Mouse (Mus musculus): ENCODE results near the gene Fntb. TPM values are rescaled to one million over a fixed set of nuclear protein-coding genes. Genes with fewer than 3 reads are reported as not detected.
A peak's percentile ranks its signal among the peaks of the same experiment; 100 is the strongest.

Gene Fntb
- polyA plus RNA-seq, 1 experiment from 2014 or later: 42.9 TPM

GRCm38 (mm10) chr12:76872767-76873316, 107.5 kb downstream of the Fntb start:
- H3K27me3 ChIP-seq (ENCODE audit: insufficient read depth, low read length): no peaks in the 10 kb centered on the region
- 82% methylated on average over 7 of the region's 7 CpGs for WGBS
- H3K4me1 ChIP-seq (ENCODE audit: insufficient read depth, low read length): peaks cover 7% of the 10 kb centered on the region; the same call in 1 of the 2 replicates
- H3K4me2 ChIP-seq (replicated peaks; ENCODE audit: low read depth, low read length): no peak overlapping the region
- no peak overlapping the region for H3K4me3 ChIP-seq (ENCODE audit: low read length)
- no peaks in the 10 kb centered on the region for H3K9me3 ChIP-seq (ENCODE audit: low read length)
- no peak for ATAC-seq (ENCODE audit: low FRiP score, low TSS enrichment)
- peaks cover 4% of the 10 kb centered on the region; the same call in 1 of the 2 replicates for H3K36me3 ChIP-seq (ENCODE audit: insufficient read depth, low read length)
- H3K9ac ChIP-seq (replicated peaks; ENCODE audit: low read length): no peak overlapping the region
- H3K27ac ChIP-seq (ENCODE audit: low read length): no peak overlapping the region

- 43% methylated on average over 9 of the region's 9 CpGs for WGBS
- peaks cover 7% of the 10 kb centered on the region; the same call in 1 of the 2 replicates for H3K4me1 ChIP-seq (ENCODE audit: insufficient read depth, low read length)
- peaks cover 4% of the 10 kb centered on the region; the same call in 1 of the 2 replicates for H3K36me3 ChIP-seq (ENCODE audit: insufficient read depth, low read length)
- peak overlapping the region; percentile 43; the same call in 1 of the 2 replicates for H3K27ac ChIP-seq (ENCODE audit: low read length)
- no peaks in the 10 kb centered on the region for H3K27me3 ChIP-seq (ENCODE audit: insufficient read depth, low read length)
- no peak overlapping the region for H3K4me2 ChIP-seq (replicated peaks; ENCODE audit: low read depth, low read length)
- H3K9ac ChIP-seq (replicated peaks; ENCODE audit: low read length): no peak overlapping the region
- no peak overlapping the region for H3K4me3 ChIP-seq (ENCODE audit: low read length)
- ATAC-seq (ENCODE audit: low FRiP score, low TSS enrichment): 0 out of 2 replicates have a peak, but pooled peaks have one; percentile 47
- H3K9me3 ChIP-seq (ENCODE audit: low read length): no peaks in the 10 kb centered on the region
These were observed 109.4 kb downstream of the Fntb start for GRCm38 (mm10) chr12:76874826-76875225.

GRCm38 (mm10) chr12:76879242-76879641, 113.9 kb downstream of the Fntb start:
- no peaks in the 10 kb centered on the region for H3K9me3 ChIP-seq (ENCODE audit: low read length)
- H3K27me3 ChIP-seq (ENCODE audit: insufficient read depth, low read length): no peaks in the 10 kb centered on the region
- peaks cover 4% of the 10 kb centered on the region; the same call in 1 of the 2 replicates for H3K36me3 ChIP-seq (ENCODE audit: insufficient read depth, low read length)
- H3K4me2 ChIP-seq (replicated peaks; ENCODE audit: low read depth, low read length): no peak overlapping the region
- no peak overlapping the region for H3K27ac ChIP-seq (ENCODE audit: low read length)
- peak; percentile 17; the same call in 1 of the 2 replicates for ATAC-seq (ENCODE audit: low FRiP score, low TSS enrichment)
- peaks cover 16% of the 10 kb centered on the region; the same call in 1 of the 2 replicates for H3K4me1 ChIP-seq (ENCODE audit: insufficient read depth, low read length)
- 8% methylated on average over 5 of the region's 5 CpGs for WGBS
- no peak overlapping the region for H3K4me3 ChIP-seq (ENCODE audit: low read length)
- H3K9ac ChIP-seq (replicated peaks; ENCODE audit: low read length): no peak overlapping the region

GRCm38 (mm10) chr12:76880131-76880530, 114.7 kb downstream of the Fntb start:
- Histone ChIP-seq H3K27ac (ENCODE audit: low read length) (no peak overlapping the region), H3K9ac (replicated peaks; ENCODE audit: low read length) (no peak overlapping the region), H3K4me1 (ENCODE audit: insufficient read depth, low read length) (peaks cover 10% of the 10 kb centered on the region; the same call in 1 of the 2 replicates), H3K36me3 (ENCODE audit: insufficient read depth, low read length) (peaks cover 4% of the 10 kb centered on the region; the same call in 1 of the 2 replicates), H3K9me3 (ENCODE audit: low read length) (no peaks in the 10 kb centered on the region), H3K4me2 (replicated peaks; ENCODE audit: low read depth, low read length) (no peak overlapping the region), H3K4me3 (ENCODE audit: low read length) (no peak overlapping the region), H3K27me3 (ENCODE audit: insufficient read depth, low read length) (no peaks in the 10 kb centered on the region)
- 83% methylated on average over 4 of the region's 4 CpGs for WGBS
- no peak for ATAC-seq (ENCODE audit: low FRiP score, low TSS enrichment)

GRCm38 (mm10) chr12:76883824-76884223, 118.4 kb downstream of the Fntb start:
- Histone ChIP-seq H3K9me3 (ENCODE audit: low read length) (no peaks in the 10 kb centered on the region), H3K4me2 (replicated peaks; ENCODE audit: low read depth, low read length) (no peak overlapping the region), H3K36me3 (ENCODE audit: insufficient read depth, low read length) (0 out of 2 replicates have a peak, but pooled peaks cover 4% of the 10 kb centered on the region), H3K27ac (ENCODE audit: low read length) (no peak overlapping the region), H3K4me3 (ENCODE audit: low read length) (no peak overlapping the region), H3K27me3 (ENCODE audit: insufficient read depth, low read length) (no peaks in the 10 kb centered on the region), H3K4me1 (ENCODE audit: insufficient read depth, low read length) (peaks cover 9% of the 10 kb centered on the region; the same call in 1 of the 2 replicates), H3K9ac (replicated peaks; ENCODE audit: low read length) (no peak overlapping the region)
- ATAC-seq (ENCODE audit: low FRiP score, low TSS enrichment): peak; percentile 86
- WGBS: 37% methylated on average over 9 of the region's 9 CpGs

- 94% methylated on average over 4 of the region's 4 CpGs for WGBS
- H3K4me1 ChIP-seq (ENCODE audit: insufficient read depth, low read length): peaks cover 9% of the 10 kb centered on the region; the same call in 1 of the 2 replicates
- ATAC-seq (ENCODE audit: low FRiP score, low TSS enrichment): no peak
- H3K9ac ChIP-seq (replicated peaks; ENCODE audit: low read length): no peak overlapping the region
- no peak overlapping the region for H3K27ac ChIP-seq (ENCODE audit: low read length)
- no peaks in the 10 kb centered on the region for H3K9me3 ChIP-seq (ENCODE audit: low read length)
- H3K4me2 ChIP-seq (replicated peaks; ENCODE audit: low read depth, low read length): no peak overlapping the region
- no peak overlapping the region for H3K4me3 ChIP-seq (ENCODE audit: low read length)
- H3K27me3 ChIP-seq (ENCODE audit: insufficient read depth, low read length): no peaks in the 10 kb centered on the region
- 0 out of 2 replicates have a peak, but pooled peaks cover 7% of the 10 kb centered on the region for H3K36me3 ChIP-seq (ENCODE audit: insufficient read depth, low read length)
These were observed 119.7 kb downstream of the Fntb start for GRCm38 (mm10) chr12:76885103-76885502.

- H3K36me3 ChIP-seq (ENCODE audit: insufficient read depth, low read length): peaks cover 10% of the 10 kb centered on the region; the same call in 1 of the 2 replicates
These were observed 121.4 kb downstream of the Fntb start for GRCm38 (mm10) chr12:76886826-76887225.

GRCm38 (mm10) chr12:76887941-76888340, 122.6 kb downstream of the Fntb start:
- WGBS: 93% methylated on average over 12 of the region's 12 CpGs
- no peak overlapping the region for H3K27ac ChIP-seq (ENCODE audit: low read length)
- no peak overlapping the region for H3K4me3 ChIP-seq (ENCODE audit: low read length)
- no peak overlapping the region for H3K4me2 ChIP-seq (replicated peaks; ENCODE audit: low read depth, low read length)
- H3K9ac ChIP-seq (replicated peaks; ENCODE audit: low read length): no peak overlapping the region
- H3K9me3 ChIP-seq (ENCODE audit: low read length): no peaks in the 10 kb centered on the region
- ATAC-seq (ENCODE audit: low FRiP score, low TSS enrichment): no peak
- H3K27me3 ChIP-seq (ENCODE audit: insufficient read depth, low read length): no peaks in the 10 kb centered on the region
- peaks cover 10% of the 10 kb centered on the region; the same call in 1 of the 2 replicates for H3K36me3 ChIP-seq (ENCODE audit: insufficient read depth, low read length)
- H3K4me1 ChIP-seq (ENCODE audit: insufficient read depth, low read length): peaks cover 9% of the 10 kb centered on the region; the same call in 1 of the 2 replicates

More at GRCm38 (mm10) chr12:76886826-76887225, 121.4 kb downstream of the Fntb start:
- H3K9ac ChIP-seq (replicated peaks; ENCODE audit: low read length): no peak overlapping the region
- H3K27me3 ChIP-seq (ENCODE audit: insufficient read depth, low read length): no peaks in the 10 kb centered on the region
- no peak overlapping the region for H3K4me2 ChIP-seq (replicated peaks; ENCODE audit: low read depth, low read length)
- H3K4me1 ChIP-seq (ENCODE audit: insufficient read depth, low read length): peaks cover 9% of the 10 kb centered on the region; the same call in 1 of the 2 replicates
- H3K4me3 ChIP-seq (ENCODE audit: low read length): no peak overlapping the region
- H3K9me3 ChIP-seq (ENCODE audit: low read length): no peaks in the 10 kb centered on the region
- H3K27ac ChIP-seq (ENCODE audit: low read length): no peak overlapping the region
- no peak for ATAC-seq (ENCODE audit: low FRiP score, low TSS enrichment)
- WGBS: 90% methylated on average over 7 of the region's 7 CpGs

- H3K4me1 ChIP-seq (ENCODE audit: insufficient read depth, low read length): no peaks in the 10 kb centered on the region
- WGBS: 89% methylated on average over 11 of the region's 11 CpGs
- peaks cover 10% of the 10 kb centered on the region; the same call in 1 of the 2 replicates for H3K36me3 ChIP-seq (ENCODE audit: insufficient read depth, low read length)
- H3K4me2 ChIP-seq (replicated peaks; ENCODE audit: low read depth, low read length): no peak overlapping the region
- no peaks in the 10 kb centered on the region for H3K9me3 ChIP-seq (ENCODE audit: low read length)
- H3K27ac ChIP-seq (ENCODE audit: low read length): no peak overlapping the region
- no peaks in the 10 kb centered on the region for H3K27me3 ChIP-seq (ENCODE audit: insufficient read depth, low read length)
- ATAC-seq (ENCODE audit: low FRiP score, low TSS enrichment): no peak
- H3K9ac ChIP-seq (replicated peaks; ENCODE audit: low read length): no peak overlapping the region
- H3K4me3 ChIP-seq (ENCODE audit: low read length): no peak overlapping the region
These were observed 124.2 kb downstream of the Fntb start for GRCm38 (mm10) chr12:76889404-76890184.
